In the genomic region with DNA sequence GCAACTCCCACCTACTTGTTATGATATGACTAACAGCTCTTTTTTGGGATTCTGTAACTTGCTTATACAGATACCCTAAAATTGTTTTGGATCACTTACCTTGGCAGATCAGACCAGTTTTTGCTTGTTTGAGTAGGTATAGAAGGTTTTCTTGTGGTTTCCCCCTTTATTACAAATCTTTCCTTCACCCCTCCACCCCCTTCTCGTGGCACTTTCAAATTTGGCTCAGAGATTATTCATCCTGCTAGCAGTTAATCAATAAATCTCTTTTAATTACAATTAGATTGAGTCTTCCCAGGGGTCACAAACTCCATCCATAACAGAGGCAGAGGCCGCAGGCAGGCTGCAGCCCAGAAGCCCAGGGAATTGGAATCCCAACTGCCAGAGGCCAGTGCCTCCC, we compare ENCODE assay signal across 48 mouse cellular contexts. TPM values are rescaled to one million over a fixed set of nuclear protein-coding genes. Genes with fewer than 3 reads are reported as not detected.
"Had no signal": no experiment of that assay in that cellular context is flagged by ENCODE, and none has a peak within 500 bp of the region (broad histone marks: within the 10 kb centered on the region; RNA-seq: fewer than 3 reads in every experiment).

A gene (plus strand): TSS at position 301 of the 400 bp plus-strand sequence.

- ATAC-seq: hindbrain, embryonic 16.5 days; hindbrain, postnatal 0 days; inflammation-experienced regulatory T-cells, adult 6 months; intestine, embryonic 15.5 days; intestine, embryonic 16.5 days; intestine, postnatal 0 days had no signal

- H3K9me3 ChIP-seq: heart, embryonic 10.5 days; heart, embryonic 12.5 days; heart, embryonic 13.5 days; heart, embryonic 15.5 days; hindbrain, embryonic 10.5 days; hindbrain, embryonic 12.5 days; hindbrain, embryonic 13.5 days; hindbrain, embryonic 15.5 days; intestine, embryonic 15.5 days; kidney, embryonic 15.5 days had no signal

- H3K27ac ChIP-seq: heart, adult 2 months; heart, embryonic 10.5 days; heart, embryonic 13.5 days; heart, embryonic 15.5 days; hindbrain, embryonic 10.5 days; hindbrain, embryonic 12.5 days; hindbrain, embryonic 13.5 days; hindbrain, embryonic 14.5 days; hindbrain, embryonic 15.5 days; hindbrain, postnatal 0 days; intestine, embryonic 15.5 days; kidney, embryonic 15.5 days; kidney, postnatal 0 days; layer of hippocampus, adult 2 months had no signal

- DNase-seq: heart, adult 2 months; heart, postnatal 10 days; heart, postnatal 14 days; heart, postnatal 36 days; heart, postnatal 4 days; kidney, adult 11 months; kidney, adult 18-20 months; kidney, adult 2 months; kidney, adult 8-10 months; kidney, adult 9 months; kidney, postnatal 10 days; kidney, postnatal 14 days; kidney, postnatal 25 days; kidney, postnatal 36 days; kidney, postnatal 4 days; layer of hippocampus, adult 9-11 months; layer of hippocampus, postnatal 36 days had no signal

- H3K4me2 ChIP-seq: heart, embryonic 11.5 days; heart, embryonic 12.5 days; heart, embryonic 13.5 days; heart, embryonic 15.5 days; hindbrain, embryonic 12.5 days; hindbrain, embryonic 13.5 days; hindbrain, embryonic 14.5 days; hindbrain, embryonic 15.5 days; intestine, embryonic 15.5 days; kidney, embryonic 15.5 days had no signal

- H3K4me3 ChIP-seq: heart, adult 2 months; heart, embryonic 10.5 days; heart, embryonic 12.5 days; heart, embryonic 13.5 days; heart, embryonic 15.5 days; hindbrain, embryonic 10.5 days; hindbrain, embryonic 12.5 days; hindbrain, embryonic 13.5 days; hindbrain, embryonic 15.5 days; intestine, embryonic 15.5 days; kidney, embryonic 15.5 days; layer of hippocampus, adult 2 months had no signal

- H3K36me3 ChIP-seq: heart, embryonic 10.5 days; heart, embryonic 12.5 days; heart, embryonic 13.5 days; heart, embryonic 15.5 days; hindbrain, embryonic 10.5 days; hindbrain, embryonic 12.5 days; hindbrain, embryonic 13.5 days; hindbrain, embryonic 15.5 days; intestine, embryonic 15.5 days; kidney, embryonic 15.5 days had no signal

- H3K4me1 ChIP-seq: heart, embryonic 10.5 days; heart, embryonic 12.5 days; heart, embryonic 13.5 days; heart, embryonic 15.5 days; hindbrain, embryonic 10.5 days; hindbrain, embryonic 13.5 days; hindbrain, embryonic 15.5 days; intestine, embryonic 15.5 days; kidney, embryonic 15.5 days had no signal

- H3K9ac ChIP-seq: heart, embryonic 12.5 days; heart, embryonic 13.5 days; heart, embryonic 15.5 days; hindbrain, embryonic 12.5 days; hindbrain, embryonic 13.5 days; hindbrain, embryonic 14.5 days; hindbrain, embryonic 15.5 days; intestine, embryonic 15.5 days; kidney, embryonic 15.5 days had no signal

- H3K27me3 ChIP-seq: hindbrain, embryonic 15.5 days had no signal

RNA-seq across cellular contexts. Expression of the gene that starts here (rescaled TPM):
- total RNA-seq: heart, adult 2 months; heart, adult 8-10 months; heart, postnatal 10 days; heart, postnatal 14 days; heart, postnatal 25 days; heart, postnatal 36 days; heart, postnatal 4 days; hematopoietic stem cell, adult 5-6 weeks; hindbrain, postnatal 0 days; layer of hippocampus, adult 18-20 months; layer of hippocampus, postnatal 10 days; layer of hippocampus, postnatal 36 days had no signal
- polyA plus RNA-seq: heart, adult 2 months; heart, embryonic 10.5 days; heart, embryonic 11.5 days; heart, embryonic 12.5 days; heart, embryonic 13.5 days; heart, embryonic 14.5 days; heart, embryonic 15.5 days; heart, embryonic 16.5 days; heart, postnatal 0 days; hindbrain, embryonic 12.5 days; hindbrain, embryonic 13.5 days; hindbrain, embryonic 14.5 days; hindbrain, embryonic 15.5 days; hindbrain, embryonic 16.5 days; hindbrain, postnatal 0 days; inflammation-experienced regulatory T-cells, adult 6 months; intestine, embryonic 14.5 days; intestine, embryonic 15.5 days; intestine, embryonic 16.5 days; intestine, postnatal 0 days; kidney, adult 2 months; kidney, embryonic 14.5 days; kidney, embryonic 15.5 days; kidney, embryonic 16.5 days; kidney, postnatal 0 days; large intestine, adult 2 months had no signal
